Mouse (Mus musculus) macrophage (primary cell): ENCODE data around the gene Dhx38. TPM values are rescaled to one million over a fixed set of nuclear protein-coding genes. Genes with fewer than 3 reads are reported as not detected.
A peak's percentile ranks its signal among the peaks of the same experiment; 100 is the strongest.

ENCODE experiments used
- H3K27ac ChIP-seq: fragments of 350-480 bp; formaldehyde crosslinking; 2 replicates; pipeline ENCODE4 v1.9.0; 2021
- H3K36me3 ChIP-seq: fragments of 350-480 bp; formaldehyde crosslinking; 2 replicates; pipeline ENCODE4 v1.9.0; 2021; ENCODE audit errors: inconsistent target
- H3K4me3 ChIP-seq: fragments of 350-480 bp; formaldehyde crosslinking; 2 replicates; pipeline ENCODE4 v1.9.0; 2021; ENCODE audit errors: inconsistent target
- H3K79me2 ChIP-seq: fragments of 350-480 bp; formaldehyde crosslinking; 2 replicates; pipeline ENCODE4 v1.9.0; 2021; ENCODE audit errors: inconsistent target
- WGBS: methylation state at CpG from one replicate; pipeline ENCODE4 v1.1.7; 2026; ENCODE audit warnings: inconsistent platforms; ENCODE audit not compliant: missing documents; 5-methylcytosine and 5-hydroxymethylcytosine counted together
- polyA plus RNA-seq: library from polyadenylated mRNA; stranded (reverse); fragments of 250-400 nt; gene quantifications from 3 replicates; pipeline ENCODE4 v1.2.4, GENCODE M21; 2018; ENCODE audit warnings: inconsistent platforms
- total RNA-seq, 78 experiments: library from RNA; depleted of rRNA; stranded (reverse); fragments of 250-400 nt; gene quantifications; 1 replicate in 9 of 78; 2 replicates in 24 of 78; 3 replicates in 43 of 78; 4 replicates in 2 of 78; pipeline ENCODE4 v1.2.4; 2018; ENCODE audit warnings: inconsistent platforms in 56 of 78

Dhx38 gene
- total RNA-seq (2018; cell fraction: chromatin; rRNA removed), result 10 to 100 TPM; 40.2 to 87.0 (median 70.0) TPM
- 10 to 100 TPM; 29.5 to 49.1 (median 38.2) TPM for total RNA-seq (2018; cell fraction: cytosol; rRNA removed)
- 10 to 100 TPM; 31.3 to 63.7 (median 47.5) TPM for total RNA-seq (2018; cell fraction: nucleus; rRNA removed)
- polyA plus RNA-seq, result 29.7 to 48.5 TPM (median 41.9 TPM) in 3 replicates

DNA sequence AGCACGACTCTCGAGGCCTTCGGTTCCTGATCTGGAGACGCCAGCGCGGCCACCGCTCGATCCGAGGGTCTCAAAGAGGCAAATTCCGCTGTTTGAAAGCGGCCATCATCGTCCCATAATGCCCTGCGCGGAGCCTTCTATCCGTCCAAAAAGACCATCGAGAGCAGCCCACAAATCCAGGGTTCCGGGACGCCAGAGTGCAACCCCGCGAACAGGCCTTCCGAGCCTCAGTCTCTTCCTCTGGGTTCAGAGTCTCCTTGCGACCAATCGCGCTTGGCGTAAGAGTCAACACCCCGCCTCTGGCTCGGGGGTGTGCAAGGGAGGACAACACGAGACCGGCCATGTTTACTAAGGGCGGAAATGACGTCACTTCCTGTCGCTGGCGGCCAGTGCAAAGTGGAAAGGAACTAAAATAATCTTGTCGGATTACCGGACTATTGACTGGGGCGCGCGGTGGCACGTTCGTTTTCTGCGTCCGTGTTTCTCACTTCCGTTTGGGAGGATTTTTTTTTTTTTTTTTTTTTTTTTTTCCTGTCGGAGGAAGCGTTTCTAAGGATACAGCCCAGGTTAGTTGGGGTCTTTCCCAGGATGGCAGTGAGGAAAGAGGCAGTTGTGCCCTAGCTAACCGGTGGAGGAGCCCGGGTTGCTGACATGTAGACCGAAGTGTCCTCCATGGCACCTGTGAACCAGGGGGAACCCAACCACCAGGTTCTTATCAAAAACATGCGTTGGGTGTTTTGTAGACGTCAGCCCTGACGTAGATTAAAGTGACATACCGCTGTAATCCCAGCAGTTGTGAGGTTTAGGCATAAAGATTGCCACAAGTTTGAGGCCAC lies at the start of gene Dhx38, which contains the start of gene Txnl4b:
Dhx38 (minus strand) TSS at position 364 of the 836 bp plus-strand sequence.
Txnl4b (plus strand) TSS at position 395 of the 836 bp plus-strand sequence.
- peaks cover 33% of the 10 kb centered on the region for H3K36me3 ChIP-seq
- peak within 1 kb of the TSS; percentile 97 for H3K4me3 ChIP-seq
- peaks cover 40% of the 10 kb centered on the region for H3K79me2 ChIP-seq
- WGBS, result 1% methylated on average over 40 of the region's 52 CpGs
- H3K27ac ChIP-seq, result peak within 1 kb of the TSS; percentile 88

DNA sequence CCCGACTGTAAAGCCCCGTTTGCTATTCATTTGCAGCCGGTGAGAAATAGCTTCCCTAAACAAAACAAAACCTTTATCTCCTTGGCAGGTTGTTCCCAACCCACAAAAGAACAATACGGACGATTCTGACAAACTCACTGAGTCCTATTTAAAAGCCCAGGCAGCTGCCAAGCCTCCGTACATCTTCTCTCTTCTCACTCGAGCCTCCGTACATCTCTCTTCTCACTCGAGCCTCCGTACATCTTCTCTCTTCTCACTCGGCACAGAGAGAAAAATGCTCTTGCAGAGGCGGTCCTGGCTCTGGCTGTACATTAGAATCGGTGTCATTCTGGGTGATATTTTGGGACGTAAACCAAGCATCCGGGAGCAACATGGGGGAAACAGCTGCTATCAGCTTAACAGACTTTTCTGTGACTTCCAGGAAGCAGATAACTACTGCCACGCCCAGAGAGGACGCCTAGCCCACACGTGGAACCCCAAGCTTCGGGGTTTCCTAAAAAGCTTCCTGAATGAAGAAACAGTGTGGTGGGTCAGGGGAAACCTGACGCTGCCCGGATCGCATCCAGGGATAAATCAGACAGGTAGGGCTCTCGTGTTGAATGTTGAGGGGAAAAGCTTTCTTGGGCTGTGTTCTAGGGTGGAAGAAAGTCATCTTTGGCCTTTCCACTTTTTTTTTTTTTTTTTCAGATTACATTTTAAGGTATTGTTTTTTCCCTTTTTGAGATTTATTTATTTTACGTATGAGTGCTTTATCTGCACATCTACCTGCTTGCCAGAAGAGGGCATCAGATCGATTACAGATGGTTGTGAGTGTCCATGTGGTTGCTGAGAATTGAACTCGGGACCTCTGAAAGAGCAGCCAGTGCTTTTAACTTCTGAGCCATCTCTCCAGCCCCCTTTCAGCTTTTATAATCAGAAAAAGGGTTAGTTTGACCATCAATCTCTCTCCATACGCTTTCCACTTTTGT lies 48.9 kb upstream of the Dhx38 start, which contains the start of gene Pkd1l3:
Pkd1l3 (plus strand) TSS at position 275 of the 968 bp plus-strand sequence.
- Histone ChIP-seq H3K36me3 (no peaks in the 10 kb centered on the region), H3K27ac (no peak within 1 kb of the TSS), H3K79me2 (no peaks in the 10 kb centered on the region), H3K4me3 (peak within 1 kb of the TSS; percentile 34)
- WGBS, result 22% methylated on average over 27 of the region's 27 CpGs

DNA sequence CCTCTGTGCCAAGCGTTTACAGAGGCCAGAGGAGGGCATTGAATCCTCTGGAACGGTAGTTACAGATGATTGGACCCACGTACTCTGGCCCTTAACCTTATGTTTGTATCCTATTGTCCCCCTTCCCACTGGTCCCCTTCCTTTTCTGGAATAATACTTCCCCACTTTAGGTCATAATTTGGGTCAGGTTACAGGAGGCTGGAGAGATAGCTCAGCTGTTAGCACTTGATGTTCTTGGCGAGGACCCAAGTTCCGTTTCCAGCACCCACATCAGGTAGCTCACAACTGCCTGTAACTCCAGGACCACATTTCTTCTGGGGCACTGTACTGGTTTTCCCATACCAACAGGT lies 43.5 kb upstream of the Dhx38 start:
- 28% methylated on average over 5 of the region's 5 CpGs for WGBS
- H3K27ac ChIP-seq, result peak overlapping the region; percentile 88
- no peaks in the 10 kb centered on the region for H3K36me3 ChIP-seq
- peak overlapping the region; percentile 75 for H3K4me3 ChIP-seq
- H3K79me2 ChIP-seq, result no peaks in the 10 kb centered on the region

DNA sequence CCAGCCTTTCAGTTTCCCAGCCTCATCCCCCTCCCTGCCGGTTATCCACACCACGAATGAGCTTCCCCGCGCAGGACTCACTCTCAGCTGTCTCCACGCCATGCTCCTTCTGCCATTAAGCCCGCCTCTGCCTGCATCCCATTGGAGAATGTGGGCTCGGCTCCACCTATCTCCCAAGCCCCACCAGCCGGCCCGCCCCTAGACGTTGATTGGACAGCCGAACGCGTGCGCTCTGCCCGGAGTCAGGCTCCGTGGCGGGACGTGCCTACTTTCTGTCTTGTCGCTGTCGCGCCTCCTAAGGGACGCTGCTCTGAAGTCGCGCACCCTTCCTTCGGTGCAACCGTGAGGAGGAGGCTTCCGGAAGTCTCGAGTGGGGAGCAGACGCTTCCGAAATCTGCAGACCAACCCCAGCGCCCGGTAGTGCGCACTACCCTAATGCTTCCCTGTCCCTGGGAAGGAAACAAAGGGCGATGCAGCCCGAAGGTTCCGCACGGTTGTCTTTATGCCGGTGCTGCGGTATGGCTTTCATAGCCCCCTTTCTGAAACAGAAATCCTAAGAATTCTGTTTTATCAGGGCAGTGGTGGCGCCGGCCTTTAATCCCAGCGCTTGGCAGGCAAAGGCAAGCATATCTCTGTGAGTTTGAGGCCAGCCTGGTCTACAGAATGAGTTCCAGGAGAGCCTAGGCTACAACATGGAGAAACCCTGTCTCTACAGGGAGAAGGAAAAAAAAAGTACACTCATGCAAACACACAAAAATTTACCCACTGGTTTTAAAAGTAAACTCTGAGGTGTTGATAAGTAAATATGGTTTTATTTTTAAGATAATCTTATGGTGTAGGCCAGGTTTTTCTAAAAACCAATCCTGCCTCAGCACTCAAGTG lies 42.9 kb upstream of the Dhx38 start, which contains the start of gene Dhodh:
Dhodh (minus strand) TSS at position 403 of the 882 bp plus-strand sequence.
- Histone ChIP-seq H3K27ac (peak within 1 kb of the TSS; percentile 88), H3K4me3 (peak within 1 kb of the TSS; percentile 75), H3K79me2 (no peaks in the 10 kb centered on the region), H3K36me3 (no peaks in the 10 kb centered on the region)
- 2% methylated on average over 42 of the region's 42 CpGs for WGBS

DNA sequence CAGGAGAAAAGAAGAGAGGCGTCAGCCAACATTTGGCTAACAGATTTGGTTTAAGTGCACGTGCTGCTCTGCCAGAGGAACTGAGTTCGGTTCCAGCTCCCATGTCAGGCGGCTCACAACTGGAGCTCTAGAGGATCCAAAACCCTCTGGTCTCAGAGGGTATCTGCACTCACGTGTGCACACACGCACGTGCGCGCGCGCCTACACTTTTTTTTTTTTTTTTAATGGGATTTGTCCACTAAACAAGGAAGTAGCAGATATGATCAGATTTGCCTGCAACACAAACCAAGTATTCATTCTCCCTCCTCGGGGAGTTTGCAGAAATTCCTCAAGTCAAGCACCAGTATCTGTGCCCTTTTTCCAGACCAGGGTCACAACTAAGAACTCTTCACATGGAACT lies 42.0 kb upstream of the Dhx38 start:
- 14% methylated on average over 12 of the region's 12 CpGs for WGBS
- peak overlapping the region; percentile 75 for H3K4me3 ChIP-seq
- H3K79me2 ChIP-seq, result no peaks in the 10 kb centered on the region
- H3K27ac ChIP-seq, result peak overlapping the region; percentile 88
- peaks cover 4% of the 10 kb centered on the region; the same call in 1 of the 2 replicates for H3K36me3 ChIP-seq

DNA sequence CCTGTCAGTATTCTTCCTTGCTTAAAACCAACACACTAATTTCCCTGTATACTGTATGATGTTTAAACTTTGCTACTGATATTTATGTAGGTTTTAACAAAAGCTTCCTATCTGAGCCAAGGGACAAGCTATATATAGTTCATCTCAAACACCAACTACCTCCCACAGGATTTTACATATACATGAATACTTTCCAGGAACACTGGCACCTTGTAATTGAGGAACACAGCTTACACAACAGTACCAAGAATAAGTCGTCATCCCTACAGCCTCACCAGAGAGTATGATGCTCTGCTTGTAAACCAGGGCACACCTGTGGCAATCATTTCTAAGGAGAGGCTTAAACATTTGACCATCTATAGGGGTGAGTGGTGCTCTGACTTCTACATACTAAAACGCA lies 41.1 kb upstream of the Dhx38 start:
- peaks cover 6% of the 10 kb centered on the region; the same call in 1 of the 2 replicates for H3K36me3 ChIP-seq
- no peaks in the 10 kb centered on the region for H3K79me2 ChIP-seq
- whole genome bisulfite sequencing, result 55% methylated on average over 2 of the region's 2 CpGs
- no peak overlapping the region for H3K27ac ChIP-seq
- H3K4me3 ChIP-seq, result no peak overlapping the region

DNA sequence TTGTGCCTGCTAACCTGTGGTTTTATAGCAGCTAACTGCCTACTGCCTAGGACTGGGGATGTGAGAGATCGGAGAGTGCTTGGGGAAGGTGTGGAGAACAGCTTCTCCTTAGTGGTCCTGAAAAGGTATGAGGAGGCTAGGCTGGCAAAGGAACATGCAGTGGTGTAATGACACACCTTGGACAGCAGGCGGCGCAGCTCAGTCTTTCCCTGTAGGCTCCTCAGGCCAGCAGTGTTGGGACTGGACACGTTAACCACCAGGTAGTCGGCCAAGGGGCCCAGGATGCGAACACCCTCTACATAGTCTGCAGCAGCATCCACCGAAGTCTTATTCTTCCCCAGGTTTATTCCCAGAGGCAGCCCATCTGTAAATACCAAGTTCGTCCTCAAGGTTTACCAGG lies 30.2 kb upstream of the Dhx38 start:
- WGBS, result 51% methylated on average over 8 of the region's 8 CpGs
- Histone ChIP-seq H3K4me3 (no peak overlapping the region), H3K79me2 (no peaks in the 10 kb centered on the region), H3K27ac (no peak overlapping the region), H3K36me3 (peaks cover 9% of the 10 kb centered on the region; the same call in 1 of the 2 replicates)

DNA sequence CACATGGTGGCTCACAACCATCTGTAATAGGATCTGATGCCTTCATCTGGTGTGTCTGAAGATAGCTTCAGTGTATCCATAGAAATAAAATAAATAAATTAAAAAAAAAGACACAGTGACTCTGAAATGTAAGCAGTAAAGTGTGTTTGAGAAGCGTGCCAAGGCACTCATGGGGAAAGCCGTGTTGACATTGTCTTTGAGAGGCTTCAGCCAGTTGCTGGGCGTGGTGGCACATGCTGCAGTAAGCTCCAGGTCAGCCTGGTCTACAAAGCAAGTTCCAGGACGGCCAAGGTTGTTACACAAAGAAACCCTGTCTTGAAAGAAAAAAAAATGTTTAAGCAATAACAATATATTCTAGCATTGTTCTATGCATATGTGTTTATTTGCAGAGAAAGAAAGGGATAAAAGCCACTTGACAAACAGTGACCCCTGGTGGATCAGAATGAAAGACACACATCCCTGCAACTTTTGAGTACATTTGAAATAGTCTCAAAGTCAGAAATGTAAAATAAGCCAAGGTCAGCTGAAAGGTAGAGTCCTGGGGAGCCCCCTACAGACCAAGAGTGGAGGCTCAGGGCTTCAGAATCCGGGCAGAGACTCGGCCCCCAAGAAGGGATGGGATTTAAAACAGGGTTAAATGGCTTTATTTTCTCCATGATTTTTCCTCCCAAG lies 27.6 kb upstream of the Dhx38 start:
- no peaks in the 10 kb centered on the region for H3K79me2 ChIP-seq
- H3K4me3 ChIP-seq, result no peak overlapping the region
- no peak overlapping the region for H3K27ac ChIP-seq
- H3K36me3 ChIP-seq, result peaks cover 9% of the 10 kb centered on the region; the same call in 1 of the 2 replicates
- 72% methylated on average over 6 of the region's 6 CpGs for WGBS

DNA sequence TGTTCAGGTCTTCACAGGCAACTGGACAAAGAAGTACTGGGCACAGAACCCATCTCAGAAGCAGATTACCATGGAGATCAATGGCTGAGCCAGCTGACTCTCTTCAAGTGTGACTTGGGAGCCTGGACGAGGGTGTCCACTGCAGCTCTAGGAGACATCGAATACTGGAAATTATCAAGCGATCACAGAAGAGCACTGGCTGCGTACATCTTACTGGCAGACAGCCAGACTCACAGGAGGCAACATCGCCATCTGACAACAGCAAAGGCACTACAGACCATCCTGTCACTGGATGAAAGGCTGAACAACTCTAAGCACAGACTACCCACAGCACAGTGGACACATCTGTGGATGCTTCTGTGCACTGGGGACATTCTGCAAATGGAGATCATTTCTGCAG lies 26.5 kb upstream of the Dhx38 start:
- Histone ChIP-seq H3K27ac (no peak overlapping the region), H3K79me2 (no peaks in the 10 kb centered on the region), H3K4me3 (no peak overlapping the region), H3K36me3 (peaks cover 9% of the 10 kb centered on the region; the same call in 1 of the 2 replicates)
- 93% methylated on average over 5 of the region's 5 CpGs for WGBS

DNA sequence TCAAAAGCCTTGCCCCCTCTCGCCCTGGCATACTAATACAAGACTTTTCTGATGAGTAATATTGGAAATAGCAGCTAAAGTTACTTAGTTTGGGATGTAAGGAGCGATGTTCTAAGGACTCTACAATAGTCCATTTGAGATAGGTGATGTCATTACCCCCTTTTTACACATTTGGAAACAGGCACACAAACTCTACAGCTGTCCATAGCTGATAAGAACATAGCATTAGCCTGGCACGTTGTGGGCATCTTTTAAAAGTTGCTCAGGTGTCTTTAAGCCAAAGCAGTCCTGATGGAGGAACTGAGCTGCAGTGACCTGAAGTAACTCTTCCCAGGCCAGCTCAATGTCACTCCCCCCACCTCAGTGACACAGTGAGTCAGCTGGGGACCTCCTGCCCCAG lies 25.7 kb upstream of the Dhx38 start:
- Histone ChIP-seq H3K79me2 (no peaks in the 10 kb centered on the region), H3K27ac (no peak overlapping the region), H3K36me3 (peaks cover 9% of the 10 kb centered on the region; the same call in 1 of the 2 replicates), H3K4me3 (no peak overlapping the region)
- 94% methylated on average over 3 of the region's 3 CpGs for WGBS

DNA sequence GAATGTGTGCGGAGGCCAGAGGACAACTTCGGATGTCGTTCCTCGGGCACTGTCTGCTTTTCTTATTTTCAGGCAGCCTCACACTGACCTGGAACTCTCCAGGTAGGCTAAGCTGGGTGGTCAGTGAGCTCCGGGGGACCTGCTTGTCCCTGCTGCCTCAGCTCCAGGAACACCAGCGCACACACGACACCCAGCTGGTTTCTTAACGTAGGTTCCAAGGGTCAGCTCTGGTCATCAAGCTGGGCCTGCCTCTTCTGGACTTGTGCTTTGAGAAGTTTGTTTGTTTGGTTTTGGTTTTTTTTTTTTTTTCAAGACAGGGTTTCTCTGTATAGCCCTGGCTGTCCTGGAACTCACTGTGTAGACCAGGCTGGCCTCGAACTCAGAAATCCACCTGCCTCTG lies 25.2 kb upstream of the Dhx38 start:
- WGBS, result 97% methylated on average over 9 of the region's 9 CpGs
- peaks cover 9% of the 10 kb centered on the region; the same call in 1 of the 2 replicates for H3K36me3 ChIP-seq
- H3K4me3 ChIP-seq, result no peak overlapping the region
- no peak overlapping the region for H3K27ac ChIP-seq
- no peaks in the 10 kb centered on the region for H3K79me2 ChIP-seq

DNA sequence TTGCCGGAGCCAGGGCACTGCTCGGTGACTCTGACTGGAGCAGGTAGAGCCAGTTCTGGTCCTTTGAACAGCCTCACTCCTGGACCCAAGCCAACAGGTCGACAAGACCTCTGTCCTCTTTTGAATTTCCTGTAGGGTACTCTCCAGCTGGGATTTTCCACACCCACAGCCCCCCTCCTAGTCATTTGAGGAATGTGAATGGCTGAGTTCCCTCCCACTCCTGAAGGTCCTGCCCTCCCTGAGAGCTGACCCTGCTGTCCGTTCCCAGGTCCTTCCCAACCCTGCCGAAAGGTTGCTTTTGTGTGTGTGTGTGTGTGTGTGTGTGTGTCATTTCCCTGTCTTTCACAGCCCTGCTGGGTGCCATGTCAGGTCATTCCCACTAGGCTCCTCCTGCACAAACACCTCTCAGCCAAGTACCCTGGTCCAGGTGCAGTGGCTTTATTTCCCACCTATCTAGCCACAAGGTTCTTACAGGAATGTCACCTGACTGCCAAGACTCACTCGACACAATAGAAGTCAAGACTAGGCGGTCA lies 21.4 kb upstream of the Dhx38 start:
- H3K36me3 ChIP-seq, result no peaks in the 10 kb centered on the region
- no peak overlapping the region for H3K27ac ChIP-seq
- whole genome bisulfite sequencing, result 76% methylated on average over 6 of the region's 7 CpGs
- no peaks in the 10 kb centered on the region for H3K79me2 ChIP-seq
- no peak overlapping the region for H3K4me3 ChIP-seq

DNA sequence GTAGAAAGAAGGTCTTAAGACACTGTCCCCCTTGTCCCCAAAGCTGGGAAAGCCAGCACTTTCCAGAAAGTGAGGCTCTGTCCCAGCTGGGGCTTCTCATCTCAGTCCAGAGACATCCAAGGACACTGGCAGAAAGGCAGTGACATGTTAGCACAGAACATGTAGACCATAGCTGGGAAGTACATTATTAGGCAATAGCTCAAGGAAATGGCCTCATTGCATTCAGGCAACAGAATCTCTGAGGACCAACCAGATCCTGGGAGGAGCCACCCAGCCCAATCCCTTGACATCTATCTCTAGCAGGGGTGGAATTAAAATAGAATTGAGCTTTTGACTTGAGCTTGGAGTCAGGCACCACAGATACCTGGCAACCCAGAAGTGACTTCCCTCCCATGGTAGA lies 20.0 kb upstream of the Dhx38 start:
- Histone ChIP-seq H3K79me2 (no peaks in the 10 kb centered on the region), H3K4me3 (no peak overlapping the region), H3K36me3 (no peaks in the 10 kb centered on the region), H3K27ac (no peak overlapping the region)
